Mouse (Mus musculus): ENCODE measurements around the gene H3f3a. TPM values are rescaled to one million over a fixed set of nuclear protein-coding genes. Genes with fewer than 3 reads are reported as not detected.

H3f3a gene
- polyA plus RNA-seq, 2 experiments, result 1,586 to 2,743 TPM

GRCm38 (mm10) chr1:180830588-180831346 is 17.0 kb upstream of the H3f3a start:
- H3K9me3 ChIP-seq (ENCODE audit: control insufficient read depth, low read length), result no peaks in the 10 kb centered on the region
- ATAC-seq (ENCODE audit: low FRiP score, low read depth), result no peak
- peak overlapping the region; percentile 13; the same call in 1 of the 2 replicates for H3K4me2 ChIP-seq (replicated peaks; ENCODE audit: low read depth, low read length, severe bottlenecking)
- no peaks in the 10 kb centered on the region for H3K36me3 ChIP-seq (ENCODE audit: control insufficient read depth, insufficient read depth, low read length)
- no peak overlapping the region for H3K4me3 ChIP-seq (replicated peaks; ENCODE audit: low read length)
- no peak for TF ChIP-seq POLR2A (IDR thresholded peaks at IDR 0.05; ENCODE audit: borderline replicate concordance, extremely low read depth, insufficient read depth, insufficient read length)
- WGBS, result 36% methylated on average over 14 of the region's 14 CpGs
- H3K4me1 ChIP-seq (ENCODE audit: control insufficient read depth, insufficient read depth, low read length), result no peaks in the 10 kb centered on the region
- no peak for DNase-seq (ENCODE audit: low spot score)
- no peaks in the 10 kb centered on the region for H3K27me3 ChIP-seq (ENCODE audit: control insufficient read depth, insufficient read depth, low read length)
- no peak overlapping the region for H3K27ac ChIP-seq (replicated peaks; ENCODE audit: low read depth, low read length)
- H3K9ac ChIP-seq (ENCODE audit: low read depth, low read length, severe bottlenecking), result no peak overlapping the region

- no peak overlapping the region for H3K27ac ChIP-seq (replicated peaks; ENCODE audit: low read depth, low read length)
- H3K27me3 ChIP-seq (ENCODE audit: control insufficient read depth, insufficient read depth, low read length), result no peaks in the 10 kb centered on the region
- H3K4me1 ChIP-seq (ENCODE audit: control insufficient read depth, insufficient read depth, low read length), result no peaks in the 10 kb centered on the region
- H3K9me3 ChIP-seq (ENCODE audit: control insufficient read depth, low read length), result no peaks in the 10 kb centered on the region
- no peak for ATAC-seq (ENCODE audit: low FRiP score, low read depth)
- no peak for DNase-seq (ENCODE audit: low spot score)
- no peak overlapping the region for H3K9ac ChIP-seq (ENCODE audit: low read depth, low read length, severe bottlenecking)
- H3K4me3 ChIP-seq (replicated peaks; ENCODE audit: low read length), result no peak overlapping the region
- no peak for TF ChIP-seq POLR2A (IDR thresholded peaks at IDR 0.05; ENCODE audit: borderline replicate concordance, extremely low read depth, insufficient read depth, insufficient read length)
- 85% methylated on average over 11 of the region's 11 CpGs for WGBS
- no peaks in the 10 kb centered on the region for H3K36me3 ChIP-seq (ENCODE audit: control insufficient read depth, insufficient read depth, low read length)
- peak overlapping the region; percentile 13; the same call in 1 of the 2 replicates for H3K4me2 ChIP-seq (replicated peaks; ENCODE audit: low read depth, low read length, severe bottlenecking)
These were observed 16.4 kb upstream of the H3f3a start for GRCm38 (mm10) chr1:180830175-180830574.

DNA sequence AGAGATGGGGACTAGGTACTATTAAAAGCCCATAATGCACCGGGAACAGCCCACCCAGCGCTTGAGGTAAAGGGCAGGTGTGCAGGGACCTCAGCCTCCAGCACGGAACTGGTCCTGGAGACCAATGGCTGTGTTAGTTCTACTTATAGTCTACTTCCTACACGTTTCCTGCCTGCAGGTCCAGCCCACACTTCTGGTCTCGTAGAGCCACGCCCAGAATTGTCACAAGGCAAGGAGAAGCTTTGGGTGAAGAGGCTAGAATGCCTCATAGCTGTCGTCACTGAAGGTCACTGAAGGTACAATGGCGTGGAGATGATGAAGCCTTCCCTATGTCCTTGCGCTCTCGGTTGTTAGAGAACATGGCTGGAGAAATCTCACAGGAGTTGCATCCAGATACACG is 16.0 kb upstream of the H3f3a start:
- no peak overlapping the region for H3K4me2 ChIP-seq (replicated peaks; ENCODE audit: low read depth, low read length, severe bottlenecking)
- no peaks in the 10 kb centered on the region for H3K9me3 ChIP-seq (ENCODE audit: control insufficient read depth, low read length)
- H3K4me3 ChIP-seq (replicated peaks; ENCODE audit: low read length), result no peak overlapping the region
- 84% methylated on average over 11 of the region's 11 CpGs for WGBS
- no peaks in the 10 kb centered on the region for H3K36me3 ChIP-seq (ENCODE audit: control insufficient read depth, insufficient read depth, low read length)
- H3K27me3 ChIP-seq (ENCODE audit: control insufficient read depth, insufficient read depth, low read length), result no peaks in the 10 kb centered on the region
- no peak overlapping the region for H3K27ac ChIP-seq (replicated peaks; ENCODE audit: low read depth, low read length)
- no peak for TF ChIP-seq POLR2A (IDR thresholded peaks at IDR 0.05; ENCODE audit: borderline replicate concordance, extremely low read depth, insufficient read depth, insufficient read length)
- ATAC-seq (ENCODE audit: low FRiP score, low read depth) (no peak), DNase-seq (ENCODE audit: low spot score) (no peak)
- H3K4me1 ChIP-seq (ENCODE audit: control insufficient read depth, insufficient read depth, low read length), result no peaks in the 10 kb centered on the region
- no peak overlapping the region for H3K9ac ChIP-seq (ENCODE audit: low read depth, low read length, severe bottlenecking)

DNA sequence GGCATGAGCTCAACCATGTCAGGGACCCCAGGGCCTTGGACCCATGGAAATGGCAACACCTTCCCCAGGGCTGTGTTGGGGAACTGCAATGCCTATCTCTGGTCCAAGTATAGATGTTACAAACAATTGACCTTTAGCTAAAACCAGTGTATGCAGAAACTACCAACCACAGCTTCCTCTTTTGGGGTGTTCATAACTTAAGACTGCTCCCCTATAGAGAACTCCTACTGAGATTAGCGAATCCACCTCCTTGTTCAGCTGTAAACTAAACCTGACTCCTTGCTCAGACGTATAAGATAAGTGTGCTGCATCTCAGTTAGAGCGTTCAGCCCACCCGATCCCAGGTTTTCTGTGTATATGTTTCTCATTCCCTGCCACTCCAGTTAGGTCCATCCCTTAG is 12.9 kb upstream of the H3f3a start:
- no peaks in the 10 kb centered on the region for H3K9me3 ChIP-seq (ENCODE audit: control insufficient read depth, low read length)
- no peak for DNase-seq (ENCODE audit: low spot score)
- no peaks in the 10 kb centered on the region for H3K27me3 ChIP-seq (ENCODE audit: control insufficient read depth, insufficient read depth, low read length)
- no peak overlapping the region for H3K4me2 ChIP-seq (replicated peaks; ENCODE audit: low read depth, low read length, severe bottlenecking)
- no peak for ATAC-seq (ENCODE audit: low FRiP score, low read depth)
- no peak overlapping the region for H3K4me3 ChIP-seq (replicated peaks; ENCODE audit: low read length)
- no peak overlapping the region for H3K27ac ChIP-seq (replicated peaks; ENCODE audit: low read depth, low read length)
- 91% methylated on average over 4 of the region's 4 CpGs for WGBS
- no peak for TF ChIP-seq POLR2A (IDR thresholded peaks at IDR 0.05; ENCODE audit: borderline replicate concordance, extremely low read depth, insufficient read depth, insufficient read length)
- H3K36me3 ChIP-seq (ENCODE audit: control insufficient read depth, insufficient read depth, low read length), result no peaks in the 10 kb centered on the region
- H3K4me1 ChIP-seq (ENCODE audit: control insufficient read depth, insufficient read depth, low read length), result no peaks in the 10 kb centered on the region
- no peak overlapping the region for H3K9ac ChIP-seq (ENCODE audit: low read depth, low read length, severe bottlenecking)

DNA sequence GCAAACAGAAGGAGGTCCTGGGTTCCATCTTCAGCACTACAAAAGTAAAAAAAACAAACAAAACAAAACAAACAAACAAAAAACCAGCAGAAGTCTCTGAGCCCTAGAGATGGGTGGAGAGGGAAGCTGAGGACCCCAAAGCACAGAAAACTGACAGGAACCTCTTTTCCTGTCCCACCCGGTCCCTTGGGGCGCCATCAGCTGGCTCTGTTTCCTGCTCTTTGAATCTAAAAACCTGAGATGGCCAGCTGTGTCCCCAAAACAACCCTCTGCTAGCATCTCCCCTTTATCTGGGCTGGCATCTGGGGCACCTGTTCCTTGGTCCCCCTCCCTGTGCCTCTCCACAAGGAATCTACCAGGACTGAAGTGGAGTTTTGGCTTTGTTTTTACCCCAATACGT is 11.0 kb upstream of the H3f3a start:
- ATAC-seq (ENCODE audit: low FRiP score, low read depth) (no peak), DNase-seq (ENCODE audit: low spot score) (no peak)
- H3K27me3 ChIP-seq (ENCODE audit: control insufficient read depth, insufficient read depth, low read length), result no peaks in the 10 kb centered on the region
- H3K9me3 ChIP-seq (ENCODE audit: control insufficient read depth, low read length), result no peaks in the 10 kb centered on the region
- TF ChIP-seq POLR2A (IDR thresholded peaks at IDR 0.05; ENCODE audit: borderline replicate concordance, extremely low read depth, insufficient read depth, insufficient read length), result no peak
- WGBS, result 80% methylated on average over 3 of the region's 3 CpGs
- H3K4me1 ChIP-seq (ENCODE audit: control insufficient read depth, insufficient read depth, low read length), result no peaks in the 10 kb centered on the region
- no peak overlapping the region for H3K4me2 ChIP-seq (replicated peaks; ENCODE audit: low read depth, low read length, severe bottlenecking)
- H3K4me3 ChIP-seq (replicated peaks; ENCODE audit: low read length), result no peak overlapping the region
- no peaks in the 10 kb centered on the region for H3K36me3 ChIP-seq (ENCODE audit: control insufficient read depth, insufficient read depth, low read length)
- H3K27ac ChIP-seq (replicated peaks; ENCODE audit: low read depth, low read length), result no peak overlapping the region
- no peak overlapping the region for H3K9ac ChIP-seq (ENCODE audit: low read depth, low read length, severe bottlenecking)

All from limb, embryonic 14.5 days (tissue).